ENCODE assay signal across 17 mouse cellular contexts in genomic region chr13:34951437-34951836, GRCm38 (mm10). TPM values are rescaled to one million over a fixed set of nuclear protein-coding genes. Genes with fewer than 3 reads are reported as not detected.
"Had no signal": no experiment of that assay in that cellular context is flagged by ENCODE, and none has a peak within 500 bp of the region (broad histone marks: within the 10 kb centered on the region; RNA-seq: fewer than 3 reads in every experiment).

No protein-coding gene starts in this region.

RNA-seq across cellular contexts. Expression of gene Eci3, which starts 12.2 kb away (rescaled TPM):
- total RNA-seq: midbrain, postnatal 0 days had no signal
- polyA plus RNA-seq: myocyte; testis, adult 2 months had no signal

RNA-seq across cellular contexts. Expression of gene 4933417A18Rik, which starts 27.2 kb away (rescaled TPM):
- total RNA-seq: midbrain, postnatal 0 days had no signal
- polyA plus RNA-seq: liver, embryonic 16.5 days; lung, embryonic 14.5 days; lung, embryonic 16.5 days; midbrain, embryonic 11.5 days; midbrain, embryonic 13.5 days; midbrain, embryonic 15.5 days; midbrain, postnatal 0 days; myocyte; neural tube, embryonic 11.5 days; neural tube, embryonic 13.5 days; neural tube, embryonic 15.5 days; spleen, adult 2 months; stomach, embryonic 15.5 days; stomach, postnatal 0 days; thymus, adult 2 months; urinary bladder, adult 2 months had no signal

RNA-seq across cellular contexts. Expression of gene Fam217a, which starts 27.3 kb away (rescaled TPM):
- polyA plus RNA-seq: myocyte; spleen, adult 2 months; thymus, adult 2 months had no signal
